Mouse (Mus musculus): ENCODE measurements at regions not wholly inside any gene's neighbourhood (a gene's known extent, or its start where the extent isn't known, plus 50 kb on each side); places are given as distances from the start of the nearest gene placed in this dataset.

- no peaks in the 10 kb centered on the region for H3K4me1 ChIP-seq (replicated peaks)
- WGBS: 46% methylated on average over 4 of the region's 4 CpGs
- H3K9me3 ChIP-seq: no peaks in the 10 kb centered on the region
- no peaks in the 10 kb centered on the region for H3K27me3 ChIP-seq
- no peak overlapping the region for H3K4me3 ChIP-seq
- H3K36me3 ChIP-seq: no peaks in the 10 kb centered on the region
- no peak for ATAC-seq (ENCODE audit: low FRiP score, low read depth)
- no peak overlapping the region for H3K4me2 ChIP-seq
- no peak overlapping the region for H3K27ac ChIP-seq (replicated peaks)
- no peak overlapping the region for H3K9ac ChIP-seq
These were observed 160.8 kb downstream of the En1 start for GRCm38 (mm10) chr1:120762921-120763595.

- WGBS: 71% methylated on average over 2 of the region's 2 CpGs
- Histone ChIP-seq H3K9ac (no peak overlapping the region), H3K4me1 (replicated peaks) (no peaks in the 10 kb centered on the region)
These were observed 164.8 kb downstream of the En1 start for GRCm38 (mm10) chr1:120767054-120767453.

GRCm38 (mm10) chr1:120771269-120771668 lies 169.1 kb downstream of the En1 start:
- no peak overlapping the region for H3K4me2 ChIP-seq
- no peaks in the 10 kb centered on the region for H3K9me3 ChIP-seq
- no peaks in the 10 kb centered on the region for H3K4me1 ChIP-seq (replicated peaks)
- 60% methylated on average over 2 of the region's 2 CpGs for WGBS
- no peak for ATAC-seq (ENCODE audit: low FRiP score, low read depth)
- H3K36me3 ChIP-seq: no peaks in the 10 kb centered on the region
- no peak overlapping the region for H3K27ac ChIP-seq (replicated peaks)
- H3K9ac ChIP-seq: no peak overlapping the region
- no peaks in the 10 kb centered on the region for H3K27me3 ChIP-seq
- H3K4me3 ChIP-seq: no peak overlapping the region

More at GRCm38 (mm10) chr1:120767054-120767453, 164.8 kb downstream of the En1 start:
- no peak overlapping the region for H3K4me2 ChIP-seq
- no peaks in the 10 kb centered on the region for H3K27me3 ChIP-seq
- H3K36me3 ChIP-seq: no peaks in the 10 kb centered on the region
- no peak for ATAC-seq (ENCODE audit: low FRiP score, low read depth)
- no peaks in the 10 kb centered on the region for H3K9me3 ChIP-seq
- no peak overlapping the region for H3K27ac ChIP-seq (replicated peaks)
- H3K4me3 ChIP-seq: no peak overlapping the region

- 82% methylated on average over 2 of the region's 2 CpGs for WGBS
- Histone ChIP-seq H3K4me1 (replicated peaks) (no peaks in the 10 kb centered on the region), H3K4me2 (no peak overlapping the region), H3K4me3 (no peak overlapping the region), H3K9ac (no peak overlapping the region), H3K27ac (replicated peaks) (no peak overlapping the region), H3K36me3 (no peaks in the 10 kb centered on the region), H3K9me3 (no peaks in the 10 kb centered on the region), H3K27me3 (no peaks in the 10 kb centered on the region)
- no peak for ATAC-seq (ENCODE audit: low FRiP score, low read depth)
These were observed 174.7 kb downstream of the En1 start for GRCm38 (mm10) chr1:120776906-120777305.

GRCm38 (mm10) chr1:120777468-120777867 lies 175.2 kb downstream of the En1 start:
- Histone ChIP-seq H3K4me3 (no peak overlapping the region), H3K27me3 (no peaks in the 10 kb centered on the region), H3K36me3 (no peaks in the 10 kb centered on the region), H3K4me2 (no peak overlapping the region), H3K9ac (no peak overlapping the region), H3K4me1 (replicated peaks) (no peaks in the 10 kb centered on the region), H3K9me3 (no peaks in the 10 kb centered on the region), H3K27ac (replicated peaks) (no peak overlapping the region)
- 77% methylated on average over 2 of the region's 2 CpGs for WGBS
- ATAC-seq (ENCODE audit: low FRiP score, low read depth): no peak

- H3K36me3 ChIP-seq: no peaks in the 10 kb centered on the region
- no peaks in the 10 kb centered on the region for H3K27me3 ChIP-seq
- no peak overlapping the region for H3K9ac ChIP-seq
- no peaks in the 10 kb centered on the region for H3K9me3 ChIP-seq
- no peak overlapping the region for H3K27ac ChIP-seq (replicated peaks)
- no peak overlapping the region for H3K4me2 ChIP-seq
- 68% methylated on average over 14 of the region's 14 CpGs for WGBS
- no peaks in the 10 kb centered on the region for H3K4me1 ChIP-seq (replicated peaks)
- no peak overlapping the region for H3K4me3 ChIP-seq
- ATAC-seq (ENCODE audit: low FRiP score, low read depth): no peak
These were observed 193.0 kb downstream of the En1 start for GRCm38 (mm10) chr1:120795245-120795644.

GRCm38 (mm10) chr1:120801248-120801979 lies 199.2 kb downstream of the En1 start:
- Histone ChIP-seq H3K4me3 (no peak overlapping the region), H3K9me3 (no peaks in the 10 kb centered on the region), H3K36me3 (no peaks in the 10 kb centered on the region), H3K4me1 (replicated peaks) (peaks cover 7% of the 10 kb centered on the region; the same call in 1 of the 2 replicates), H3K4me2 (no peak overlapping the region), H3K27ac (replicated peaks) (no peak overlapping the region), H3K27me3 (no peaks in the 10 kb centered on the region), H3K9ac (no peak overlapping the region)
- ATAC-seq (ENCODE audit: low FRiP score, low read depth): peak; percentile 48; the same call in 1 of the 2 replicates
- WGBS: 25% methylated on average over 5 of the region's 5 CpGs

- no peaks in the 10 kb centered on the region for H3K36me3 ChIP-seq
- H3K9ac ChIP-seq: no peak overlapping the region
- H3K27ac ChIP-seq (replicated peaks): no peak overlapping the region
- no peak overlapping the region; the same call in 1 of the 2 replicates for H3K4me2 ChIP-seq
- WGBS: 55% methylated on average over 8 of the region's 8 CpGs
- no peak for ATAC-seq (ENCODE audit: low FRiP score, low read depth)
- peaks cover 7% of the 10 kb centered on the region; the same call in 1 of the 2 replicates for H3K4me1 ChIP-seq (replicated peaks)
- H3K9me3 ChIP-seq: no peaks in the 10 kb centered on the region
- no peaks in the 10 kb centered on the region for H3K27me3 ChIP-seq
- H3K4me3 ChIP-seq: no peak overlapping the region
These were observed 199.8 kb downstream of the En1 start for GRCm38 (mm10) chr1:120801980-120802364.

- Histone ChIP-seq H3K4me2 (no peak overlapping the region), H3K36me3 (no peaks in the 10 kb centered on the region), H3K9me3 (no peaks in the 10 kb centered on the region), H3K27ac (replicated peaks) (no peak overlapping the region), H3K9ac (no peak overlapping the region), H3K4me3 (no peak overlapping the region), H3K27me3 (no peaks in the 10 kb centered on the region), H3K4me1 (replicated peaks) (no peaks in the 10 kb centered on the region; the same call in 1 of the 2 replicates)
- WGBS: 73% methylated on average over 4 of the region's 4 CpGs
- ATAC-seq (ENCODE audit: low FRiP score, low read depth): 0 out of 2 replicates have a peak, but pooled peaks have one; percentile 38
These were observed 212.2 kb downstream of the En1 start for GRCm38 (mm10) chr1:120814441-120814840.

- H3K27ac ChIP-seq (replicated peaks): no peak overlapping the region
- H3K9me3 ChIP-seq: peaks cover 3% of the 10 kb centered on the region; the same call in 1 of the 2 replicates
- no peak overlapping the region for H3K4me3 ChIP-seq
- peak; percentile 54; the same call in 1 of the 2 replicates for ATAC-seq (ENCODE audit: low FRiP score, low read depth)
- H3K9ac ChIP-seq: no peak overlapping the region
- H3K27me3 ChIP-seq: no peaks in the 10 kb centered on the region
- no peaks in the 10 kb centered on the region for H3K36me3 ChIP-seq
- no peak overlapping the region for H3K4me2 ChIP-seq
- no peaks in the 10 kb centered on the region; the same call in 1 of the 2 replicates for H3K4me1 ChIP-seq (replicated peaks)
- 39% methylated on average over 5 of the region's 5 CpGs for WGBS
These were observed 214.1 kb downstream of the En1 start for GRCm38 (mm10) chr1:120816237-120816820.

GRCm38 (mm10) chr1:120817563-120817962 lies 215.3 kb downstream of the En1 start:
- no peak overlapping the region for H3K27ac ChIP-seq (replicated peaks)
- WGBS: 22% methylated on average over 1 of the region's 1 CpGs
- no peak overlapping the region for H3K4me2 ChIP-seq

GRCm38 (mm10) chr1:120831975-120832374 lies 229.8 kb downstream of the En1 start:
- H3K36me3 ChIP-seq: no peaks in the 10 kb centered on the region

More at GRCm38 (mm10) chr1:120817563-120817962, 215.3 kb downstream of the En1 start:
- Histone ChIP-seq H3K27me3 (no peaks in the 10 kb centered on the region), H3K4me3 (no peak overlapping the region), H3K4me1 (replicated peaks) (no peaks in the 10 kb centered on the region; the same call in 1 of the 2 replicates), H3K9me3 (peaks cover 3% of the 10 kb centered on the region; the same call in 1 of the 2 replicates), H3K9ac (no peak overlapping the region), H3K36me3 (no peaks in the 10 kb centered on the region)
- no peak for ATAC-seq (ENCODE audit: low FRiP score, low read depth)

More at GRCm38 (mm10) chr1:120831975-120832374, 229.8 kb downstream of the En1 start:
- H3K9me3 ChIP-seq: no peaks in the 10 kb centered on the region
- ATAC-seq (ENCODE audit: low FRiP score, low read depth): no peak
- no peak overlapping the region for H3K27ac ChIP-seq (replicated peaks)
- H3K27me3 ChIP-seq: no peaks in the 10 kb centered on the region
- H3K9ac ChIP-seq: no peak overlapping the region
- H3K4me1 ChIP-seq (replicated peaks): no peaks in the 10 kb centered on the region
- H3K4me3 ChIP-seq: no peak overlapping the region
- H3K4me2 ChIP-seq: no peak overlapping the region
- WGBS: 89% methylated on average over 1 of the region's 1 CpGs
